Mouse (Mus musculus) spleen, postnatal 4 days (tissue): ENCODE data around the gene Kcne1.

Source experiments
- DNase-seq, 2 experiments: peaks; one replicate each; pipeline ENCODE4 v3.0.0; 2022; ENCODE audit warnings: low spot score in 2 of 2

Gene Kcne1

DNA sequence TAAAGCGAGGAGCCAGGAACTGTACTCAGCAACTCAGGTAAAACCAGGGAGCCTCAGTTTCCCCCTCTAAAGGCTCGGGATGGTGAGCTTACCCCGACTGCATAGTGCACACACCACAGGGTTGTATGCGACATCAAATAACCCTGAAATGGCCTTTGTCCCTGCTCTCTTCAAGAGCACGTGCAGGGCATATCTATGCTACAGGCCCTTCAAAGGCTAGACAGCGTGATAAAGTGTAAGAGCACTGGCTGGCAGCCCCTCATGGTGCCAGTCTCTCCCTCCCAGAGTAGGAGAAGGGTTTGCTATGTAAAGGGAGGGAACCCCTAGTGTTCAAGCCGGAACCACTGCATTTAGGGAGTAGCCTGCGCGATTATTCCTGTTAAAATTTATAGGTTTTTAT is 2.2 kb downstream of the Kcne1 start:
- DNase-seq, result no peak

DNA sequence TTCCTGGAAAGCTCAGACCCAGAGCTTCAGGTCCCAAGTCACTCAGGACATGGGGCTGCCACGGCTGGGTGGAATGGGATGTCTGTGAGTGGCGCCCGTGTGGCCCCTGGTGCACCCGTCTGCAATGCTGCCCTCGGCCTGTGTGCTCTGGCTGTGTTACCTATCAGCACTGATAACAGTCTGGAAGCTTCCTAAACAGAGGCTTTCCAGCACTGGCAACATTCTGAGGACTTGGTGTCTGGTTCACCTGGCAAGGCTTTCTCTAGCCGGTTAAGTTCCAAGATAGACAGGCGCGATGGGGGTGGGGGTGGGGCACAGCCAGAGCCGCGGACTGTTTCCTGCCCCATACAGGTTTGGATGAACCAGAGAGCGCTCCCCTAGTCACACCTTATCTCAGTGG is 3.3 kb downstream of the Kcne1 start:
- no peak for DNase-seq

DNA sequence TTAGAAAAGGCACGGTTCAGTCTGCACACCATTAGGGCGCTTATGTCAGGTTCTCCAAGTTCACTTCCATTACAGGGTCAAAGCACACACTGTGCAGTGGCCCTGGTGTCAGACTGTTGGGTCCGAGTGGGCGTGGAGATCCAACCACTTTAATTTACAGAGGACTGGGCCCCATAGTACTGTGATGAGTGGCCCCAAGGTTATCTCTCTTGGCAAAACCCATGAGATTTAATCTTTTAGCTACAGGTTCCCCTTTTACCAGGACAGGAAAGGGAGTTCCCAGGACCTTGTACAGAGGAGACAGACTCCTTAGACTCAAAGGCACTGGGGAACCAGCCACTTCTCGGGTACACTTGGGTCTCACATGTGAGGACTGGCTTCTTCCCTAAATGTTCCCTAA is 3.9 kb downstream of the Kcne1 start:
- no peak for DNase-seq

DNA sequence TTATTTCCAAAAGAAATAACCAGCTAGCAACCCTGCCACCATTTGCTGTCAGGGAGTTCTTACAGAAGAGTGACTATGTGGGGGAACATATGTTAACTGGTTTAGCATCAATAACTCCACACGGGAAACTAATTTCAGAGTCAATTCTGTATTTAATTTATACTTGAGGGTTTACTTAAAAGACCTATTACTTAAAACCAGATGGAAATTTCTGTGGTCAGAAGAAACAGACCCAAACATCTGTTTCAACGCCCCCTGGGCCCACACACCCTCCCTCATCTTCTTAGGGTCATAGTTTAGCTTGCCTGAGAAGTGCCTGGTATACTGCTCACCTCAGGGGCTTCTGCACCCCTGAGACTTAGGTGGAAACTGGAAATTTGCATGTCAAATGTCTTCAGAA is 5.4 kb downstream of the Kcne1 start:
- DNase-seq, result no peak

DNA sequence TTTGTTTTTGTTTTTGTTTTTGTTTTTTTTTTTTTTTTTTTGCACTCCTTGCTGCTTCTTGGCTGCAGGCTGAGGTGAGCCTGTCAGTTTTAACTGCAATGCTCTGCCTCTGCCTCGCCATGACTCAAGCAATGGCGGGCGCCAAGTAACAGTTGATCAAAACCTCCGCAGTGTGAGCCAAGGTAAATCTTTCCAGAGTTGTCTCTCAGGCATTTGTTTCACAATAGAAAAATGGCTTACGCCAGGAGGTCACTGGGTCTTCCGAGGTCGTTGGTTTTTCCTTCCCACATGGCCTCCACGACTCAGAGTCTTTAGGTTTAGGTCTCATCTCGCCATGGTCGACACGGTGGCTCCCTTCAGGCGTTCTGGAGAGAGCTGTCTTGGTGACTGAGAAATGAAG is 6.0 kb downstream of the Kcne1 start:
- no peak for DNase-seq

DNA sequence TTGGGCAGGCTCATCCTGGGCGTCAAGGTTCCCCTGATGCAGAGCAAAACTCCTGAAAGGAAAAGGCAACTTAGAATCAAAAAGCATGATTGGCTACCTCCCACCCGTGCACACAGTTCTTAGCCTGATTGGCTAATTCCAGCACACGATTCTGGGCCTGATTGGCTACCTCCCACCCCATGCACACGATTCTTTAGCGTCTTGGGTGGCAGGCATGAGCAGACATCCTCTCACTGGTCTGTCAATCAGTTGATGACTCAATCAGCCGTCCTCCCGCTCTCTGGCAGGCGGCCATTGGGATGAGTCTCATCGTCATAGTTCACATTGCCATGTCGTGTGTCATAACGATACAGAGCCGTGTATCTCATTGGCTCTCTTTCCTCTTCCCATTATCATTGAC is 10.3 kb downstream of the Kcne1 start:
- no peak for DNase-seq

DNA sequence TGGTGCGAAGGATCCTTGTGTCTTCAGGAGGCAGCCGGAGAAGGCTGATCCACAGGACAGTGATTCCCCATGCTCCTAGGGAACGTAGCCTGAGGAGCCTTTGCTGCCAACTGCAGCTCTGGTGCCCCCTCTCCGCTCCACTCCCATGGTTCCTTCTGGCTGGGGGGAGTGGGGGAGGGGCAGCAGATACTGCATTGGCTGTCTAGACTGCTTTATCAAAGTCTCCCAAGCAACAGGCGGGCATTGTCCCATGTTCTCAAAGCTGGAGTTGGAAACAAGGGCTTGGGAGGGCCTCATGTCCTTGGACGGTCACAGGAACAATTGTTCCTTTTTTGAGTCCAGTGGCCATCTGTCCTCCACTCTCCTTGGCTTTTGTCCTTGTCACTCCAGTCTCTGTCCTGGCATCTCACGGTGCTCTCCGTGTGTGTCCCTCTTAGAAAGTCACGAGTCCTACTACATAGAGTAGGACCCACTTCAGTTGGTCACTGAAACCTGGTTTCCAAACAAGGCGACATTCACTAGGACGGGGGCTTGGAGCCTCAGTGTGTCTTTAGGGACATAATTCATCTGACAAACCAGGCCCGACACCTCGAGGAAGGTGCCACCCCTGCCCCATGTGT is 12.9 kb downstream of the Kcne1 start:
- DNase-seq, result no peak

DNA sequence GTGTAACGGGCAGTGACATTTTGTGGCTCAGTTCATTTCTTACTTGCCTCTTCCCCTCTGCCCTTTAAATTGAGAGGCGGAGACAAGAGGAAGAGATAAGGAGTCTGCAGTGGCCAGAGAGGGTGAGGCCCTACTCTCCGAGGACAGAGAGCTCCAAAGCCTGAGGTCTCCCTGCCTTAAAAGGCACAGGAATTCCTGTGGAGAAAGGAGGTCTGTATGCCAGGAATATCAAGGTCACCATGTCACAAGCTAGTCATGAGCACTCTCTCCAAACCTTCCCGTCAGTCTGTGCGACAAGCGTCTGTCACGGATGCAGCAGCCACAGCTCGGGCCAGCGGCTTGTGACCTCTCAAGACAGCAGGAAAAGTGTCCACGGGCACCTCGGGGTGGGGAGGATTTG is 14.1 kb downstream of the Kcne1 start:
- DNase-seq, result no peak

DNA sequence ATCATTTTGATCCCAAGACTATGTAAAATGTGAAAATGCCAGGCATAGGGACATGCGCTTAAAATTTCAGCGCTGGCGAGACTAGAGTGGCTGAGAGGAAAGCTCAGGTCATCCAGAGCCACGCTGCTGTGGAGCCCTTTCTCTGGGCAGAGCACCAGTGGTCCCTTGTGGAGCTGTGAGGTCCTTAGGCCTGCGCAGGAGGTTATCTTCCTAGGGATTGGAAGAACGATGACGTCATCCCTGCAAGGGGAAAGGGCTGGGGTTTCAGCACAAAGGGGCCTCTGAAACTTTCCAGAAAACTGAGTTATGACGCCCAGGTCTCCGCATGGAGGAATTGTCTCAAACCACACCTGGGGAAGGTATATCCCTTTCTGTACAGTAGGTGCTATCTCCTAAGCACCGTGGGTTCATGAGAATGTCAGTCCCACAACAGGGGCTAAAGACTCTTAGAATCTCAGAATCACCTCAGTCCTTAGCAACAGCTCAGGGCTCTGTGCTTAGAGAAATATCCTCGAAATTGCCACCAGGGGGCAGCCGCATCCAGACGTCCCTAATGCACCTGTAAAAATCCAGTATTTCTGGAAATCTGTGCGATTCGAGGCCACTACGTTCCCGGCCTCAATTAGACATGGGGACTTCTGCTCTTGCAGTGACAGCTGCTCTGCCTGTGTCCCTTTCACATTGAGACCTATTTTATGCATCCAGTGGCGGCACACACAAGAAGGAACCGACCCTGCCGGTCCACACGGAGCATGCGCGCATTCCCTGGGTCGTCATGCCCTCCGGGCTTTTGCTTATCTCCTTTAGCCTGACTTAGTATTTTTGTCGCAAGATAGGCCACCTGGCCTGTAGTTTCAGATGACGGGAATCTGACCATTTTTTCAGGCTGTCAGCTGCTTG is 18.4 kb downstream of the Kcne1 start:
- DNase-seq, result peak; percentile 30 to 75

DNA sequence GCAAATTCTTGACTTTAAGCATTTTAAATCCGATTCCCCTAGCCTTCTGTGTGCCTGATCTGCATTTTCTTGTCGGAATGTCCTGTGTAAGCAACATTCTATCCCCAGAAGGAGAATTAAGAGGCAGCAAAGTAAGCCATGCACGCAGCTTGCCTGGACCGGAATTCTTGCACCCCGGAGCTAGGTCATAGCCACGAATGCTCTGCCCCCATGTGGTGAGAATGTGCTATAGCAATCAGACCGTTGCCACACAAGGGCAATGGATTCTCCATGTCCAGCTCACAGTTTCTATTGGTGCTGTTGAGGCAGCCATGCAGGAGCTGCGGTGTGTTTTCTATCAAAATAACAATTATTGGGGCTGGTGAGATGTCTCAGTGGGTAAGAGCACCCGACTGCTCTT is 23.0 kb downstream of the Kcne1 start:
- DNase-seq, result peak; percentile 50 to 75

DNA sequence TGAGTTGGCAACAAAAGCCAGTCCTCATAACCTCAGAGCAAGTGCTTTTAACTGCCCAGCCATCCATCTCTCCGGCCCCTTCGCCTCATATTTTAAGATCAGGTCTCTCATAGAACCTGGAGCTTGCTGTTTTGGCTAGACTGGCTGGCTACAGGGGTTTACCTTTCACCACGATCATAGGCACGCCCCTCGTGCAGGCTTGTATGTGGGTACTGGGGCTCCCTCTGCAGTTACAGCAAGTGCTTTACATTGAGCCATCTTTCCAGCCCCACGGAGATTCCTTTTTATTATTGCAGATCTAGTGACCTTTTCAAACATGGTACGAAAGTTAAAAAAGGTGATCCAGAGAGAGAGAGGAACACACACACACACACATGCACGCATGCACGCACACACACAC is 24.7 kb downstream of the Kcne1 start:
- DNase-seq, result no peak

DNA sequence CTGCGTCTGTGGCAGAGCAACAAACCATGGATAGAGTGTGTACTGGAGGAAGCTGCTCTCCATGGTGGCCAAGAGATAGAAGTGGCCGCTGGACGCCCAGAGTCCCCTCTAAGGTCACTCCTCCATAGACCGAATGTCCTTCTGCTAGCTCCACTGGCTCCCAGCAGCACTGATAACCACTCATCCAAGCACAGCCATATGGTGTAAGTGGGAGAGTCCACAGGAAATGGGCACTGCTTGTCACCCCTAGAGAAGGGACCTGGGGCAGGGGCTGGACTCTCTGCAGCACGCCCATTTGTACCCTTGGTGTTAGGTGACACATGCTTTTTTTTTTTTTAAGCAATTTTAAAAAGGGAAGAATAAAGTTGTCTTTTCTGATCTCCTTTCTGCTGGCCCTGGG is 28.3 kb downstream of the Kcne1 start:
- no peak for DNase-seq

DNA sequence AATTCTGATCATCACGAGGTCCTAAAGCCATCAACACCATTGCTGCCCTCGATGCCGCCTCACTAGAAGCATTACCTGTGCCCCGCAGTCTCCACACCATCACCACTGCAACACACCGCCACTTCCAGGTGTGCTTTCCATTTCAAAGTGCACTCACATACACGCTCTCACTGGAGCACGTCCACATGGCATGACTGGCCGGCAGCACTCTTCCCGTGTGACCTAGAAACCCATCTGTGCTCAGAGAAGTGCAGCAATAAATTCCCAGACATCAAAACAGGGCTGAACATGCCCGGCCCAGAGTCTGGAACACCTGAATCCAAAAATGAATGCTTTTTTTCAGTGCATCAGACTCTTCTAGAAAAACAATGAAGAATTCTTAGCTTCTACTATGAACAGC is 31.4 kb downstream of the Kcne1 start:
- no peak for DNase-seq

DNA sequence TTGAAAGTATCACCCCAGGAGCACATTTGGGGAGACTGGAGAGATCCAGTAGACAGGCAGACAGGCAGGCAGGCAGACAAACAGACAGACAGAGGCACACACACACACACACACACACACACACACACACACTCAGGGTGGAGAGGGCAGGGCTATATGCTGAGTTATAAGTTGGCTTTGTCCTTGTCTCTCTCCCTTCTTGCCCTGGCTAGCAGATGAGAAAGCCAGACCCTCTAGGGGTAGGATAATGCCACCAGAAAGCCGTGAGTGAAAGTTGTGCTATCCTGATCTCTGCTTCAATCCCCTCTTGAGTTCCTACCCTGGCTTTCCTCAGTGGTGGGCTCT is 34.2 kb downstream of the Kcne1 start:
- no peak for DNase-seq

DNA sequence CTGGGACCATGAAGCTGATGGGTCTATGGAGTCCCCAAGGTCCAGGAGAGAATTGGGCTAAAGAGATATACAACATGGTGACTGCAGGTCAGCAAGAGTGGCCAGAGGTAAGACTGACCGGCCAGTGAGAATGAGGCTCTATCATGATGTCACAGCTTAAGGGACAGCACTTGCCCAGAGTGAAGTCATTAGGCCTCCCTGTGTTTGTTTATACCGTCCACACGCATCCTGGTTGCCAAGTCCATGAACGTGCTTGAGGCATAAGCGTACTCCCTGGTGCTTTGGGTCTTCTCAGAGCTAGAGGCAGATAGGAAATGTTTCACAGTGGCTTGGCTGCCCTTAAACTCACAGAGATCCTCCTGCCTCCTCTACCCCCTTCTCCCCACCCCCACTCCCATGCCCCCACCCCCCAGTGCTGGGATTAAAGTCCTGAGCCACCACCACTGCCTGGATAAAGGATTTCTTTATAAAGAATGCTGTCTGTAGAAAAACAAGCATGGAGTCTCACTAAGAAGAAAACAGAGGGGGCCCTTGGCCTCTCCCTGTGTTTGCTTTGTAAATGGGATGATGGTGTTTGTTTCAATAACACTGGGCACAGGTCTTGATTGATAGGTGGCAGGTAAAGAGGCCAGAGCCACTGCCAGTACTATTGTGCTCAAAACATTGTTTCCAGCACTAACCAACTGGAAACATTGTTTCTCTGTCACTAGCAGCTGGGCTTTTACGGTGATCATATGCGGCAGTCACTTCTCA is 34.8 kb downstream of the Kcne1 start:
- no peak for DNase-seq

DNA sequence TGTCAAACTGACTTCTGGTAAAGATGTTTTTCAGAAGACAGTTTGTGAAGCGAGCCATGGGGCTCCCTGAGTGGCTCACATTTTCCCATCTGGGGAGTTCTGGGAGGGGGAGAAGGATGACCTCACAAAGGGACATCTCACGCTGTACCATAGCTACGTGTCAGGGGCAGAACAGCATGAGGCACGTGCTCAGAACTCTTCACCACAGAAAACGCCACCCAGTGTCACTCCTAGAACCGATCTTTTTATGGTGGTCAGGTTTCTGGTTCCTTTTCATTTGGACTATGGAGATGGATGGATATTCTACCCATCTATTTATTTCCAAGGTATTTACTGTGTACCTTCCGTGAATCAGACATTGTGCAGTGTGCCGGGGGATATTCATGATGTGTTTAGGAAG is 37.9 kb downstream of the Kcne1 start, which contains the start of gene Fam243:
Fam243 (minus strand) TSS at position 101 of the 400 bp plus-strand sequence.
- no peak for DNase-seq

DNA sequence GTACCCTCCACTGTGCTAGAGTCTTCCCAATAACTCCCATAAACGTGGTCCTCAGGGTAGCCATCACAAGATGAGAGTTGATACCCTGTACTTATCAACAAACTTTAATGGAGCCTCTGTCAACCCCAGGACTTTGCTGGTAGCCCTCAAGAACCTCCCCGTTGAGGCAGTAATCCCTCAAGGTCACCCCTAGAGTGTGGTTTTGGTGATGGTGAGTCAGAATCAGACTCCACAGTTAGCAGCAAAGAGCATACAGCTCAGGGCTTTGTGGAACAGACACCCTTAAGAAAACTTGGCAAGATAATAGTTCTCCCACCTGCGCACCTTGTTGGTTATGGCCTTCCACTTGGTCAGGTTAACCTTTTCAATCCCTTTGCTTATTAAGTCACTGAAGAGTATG is 38.9 kb downstream of the Kcne1 start:
- DNase-seq, result no peak

DNA sequence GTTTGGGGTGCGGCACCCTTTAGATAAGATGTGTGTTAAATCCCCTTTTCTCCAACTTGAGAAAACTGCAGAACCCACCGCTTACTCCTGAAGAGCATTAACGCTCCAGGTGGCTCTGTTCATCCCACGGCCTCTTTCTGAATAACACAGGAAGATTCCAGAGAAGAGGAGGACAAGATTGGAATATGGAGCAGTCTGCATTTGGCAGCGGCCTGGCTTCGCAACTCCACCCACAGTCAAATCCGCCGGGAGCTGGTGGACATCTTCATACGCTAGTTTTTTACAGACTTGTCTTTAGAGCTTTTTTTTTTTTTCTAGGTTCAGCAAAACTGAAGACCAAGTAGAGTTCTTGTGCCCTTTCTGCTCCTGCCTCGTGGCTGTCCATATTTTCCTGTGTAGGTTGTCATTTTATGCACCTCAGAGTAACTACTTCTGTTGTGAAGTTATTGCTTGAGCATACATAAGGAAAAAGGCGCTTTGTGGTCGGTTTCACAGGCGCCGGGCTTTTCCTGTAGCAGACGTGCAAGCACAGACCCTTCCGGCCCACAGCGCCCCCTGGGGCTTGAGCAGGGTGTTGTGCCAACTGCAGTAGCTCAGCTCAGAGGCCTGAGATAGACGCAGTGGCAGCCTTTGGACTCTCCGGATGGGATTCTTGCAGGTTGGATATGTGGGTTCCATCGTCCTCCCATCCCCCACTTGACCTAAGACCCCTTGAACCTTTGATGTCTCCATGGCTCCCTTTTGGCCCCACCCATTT is 39.7 kb downstream of the Kcne1 start:
- DNase-seq, result peak; percentile 71 to 90

DNA sequence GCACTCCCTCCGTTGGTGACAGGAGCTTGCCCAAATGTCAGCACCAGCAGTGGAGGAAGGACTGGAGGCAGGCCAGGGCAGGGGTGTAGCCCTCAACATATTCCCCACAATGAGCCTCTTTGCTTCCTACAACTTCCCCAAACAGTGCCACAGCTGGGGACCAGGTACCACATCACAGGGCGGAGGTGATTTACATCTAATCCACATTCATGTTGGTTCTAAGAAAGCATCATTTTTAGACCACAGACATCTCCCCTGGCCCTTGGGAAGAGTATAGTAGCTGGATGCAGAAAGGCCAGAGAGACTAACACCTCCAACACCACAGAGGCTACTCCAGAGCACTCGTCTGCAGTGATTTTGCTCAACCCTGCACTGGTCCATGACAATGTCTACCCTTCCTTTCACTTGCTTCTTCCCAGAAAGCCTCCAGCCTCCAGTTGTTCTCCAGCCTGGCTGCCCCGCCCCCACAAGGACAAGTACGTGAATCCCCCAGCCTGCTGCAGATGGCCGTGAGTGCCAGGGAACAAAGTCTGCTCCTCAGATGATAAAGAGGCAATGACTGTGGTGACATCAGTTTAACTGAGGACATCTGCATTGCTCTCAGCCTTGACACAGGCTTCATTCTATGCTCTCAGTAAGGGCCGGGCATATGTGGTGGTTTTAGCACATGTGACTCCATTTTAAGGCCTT is 43.1 kb downstream of the Kcne1 start:
- DNase-seq, result no peak

DNA sequence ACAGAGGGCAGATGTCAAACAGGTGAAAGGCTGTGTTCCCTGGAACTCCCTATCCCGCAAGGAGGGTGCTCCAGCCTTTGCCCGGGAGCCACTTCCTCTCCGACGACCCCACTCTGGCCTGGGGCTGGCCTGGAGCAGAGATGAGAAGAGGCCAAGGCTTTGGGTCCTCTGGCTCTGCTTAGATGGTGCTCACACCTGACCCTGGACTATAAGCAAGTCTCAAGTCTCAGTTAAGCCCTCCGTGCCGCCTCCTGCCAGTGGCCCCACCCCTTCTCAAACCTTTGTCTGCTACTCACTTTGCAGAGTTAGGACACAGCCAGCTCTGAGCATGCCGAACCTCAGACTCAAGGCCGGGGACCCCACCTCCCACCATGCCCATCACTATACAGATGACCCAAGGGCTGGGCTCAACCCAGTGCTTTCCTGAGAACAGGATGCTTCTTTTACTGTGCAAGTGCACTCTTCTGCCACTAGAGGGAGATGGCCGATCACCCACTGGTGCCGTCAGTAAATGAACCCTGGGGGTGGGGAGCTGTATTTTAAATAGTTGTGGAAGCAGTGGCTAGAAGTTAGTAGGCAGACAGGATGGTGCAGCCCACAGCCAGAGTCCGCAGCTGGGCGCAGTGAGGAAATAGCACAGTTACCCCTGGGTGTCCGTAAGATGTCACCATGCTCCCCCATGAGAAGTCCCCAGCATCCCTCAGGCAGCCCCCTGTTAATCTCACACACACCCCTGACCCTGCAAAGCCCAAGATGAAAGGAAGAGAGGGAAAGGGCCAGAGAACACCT is 45.1 kb downstream of the Kcne1 start:
- peak in 1 of 2 experiments; percentile 22 for DNase-seq

DNA sequence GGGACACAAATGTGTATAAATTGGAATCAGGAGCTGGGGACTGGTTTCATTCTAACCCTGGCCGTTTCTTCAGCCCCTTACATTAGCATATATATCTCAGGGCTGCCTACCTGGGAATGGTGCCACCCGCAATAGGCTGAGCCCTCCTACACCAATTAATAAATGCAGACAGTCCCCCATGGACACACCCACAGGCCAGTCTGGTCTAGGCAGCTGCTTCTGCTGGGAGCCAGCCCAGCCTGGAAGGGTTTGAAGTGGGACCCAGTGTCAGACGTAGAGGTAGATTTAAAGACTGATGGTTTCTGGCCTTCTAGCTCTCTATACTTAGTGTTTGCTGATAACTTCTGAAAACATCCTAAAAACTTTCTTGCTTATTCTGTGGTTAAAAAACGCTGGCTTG is 50.1 kb downstream of the Kcne1 start:
- no peak for DNase-seq
